Mouse (Mus musculus): ENCODE measurements at regions not wholly inside any gene's neighbourhood (a gene's known extent, or its start where the extent isn't known, plus 50 kb on each side); places are given as distances from the start of the nearest gene placed in this dataset.
"Not testable (repeated sequence)": the region's sequence is repeated elsewhere in the genome, so short reads cannot be mapped to it uniquely, and the experiment has no call there.

DNA sequence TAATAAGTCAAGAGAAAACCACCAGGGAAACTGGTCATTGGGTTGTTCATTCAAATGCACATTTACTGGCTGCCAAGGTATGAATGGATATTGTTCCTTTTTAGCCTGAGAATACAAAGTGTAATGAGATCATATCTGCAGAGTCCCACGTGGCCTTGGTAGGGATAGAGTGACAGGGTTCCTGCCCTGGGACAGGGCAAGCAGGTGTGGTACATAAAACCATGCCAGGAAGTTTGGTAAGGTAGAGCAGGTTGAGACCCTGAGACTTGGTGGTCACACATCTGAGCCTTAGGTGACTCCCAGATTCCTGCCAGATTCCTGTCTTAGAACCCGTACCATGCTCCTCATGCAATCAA is 320.5 kb downstream of the Tm4sf1 start:
- DNase-seq (ENCODE audit: low spot score in 2 of 2) = no peak

DNA sequence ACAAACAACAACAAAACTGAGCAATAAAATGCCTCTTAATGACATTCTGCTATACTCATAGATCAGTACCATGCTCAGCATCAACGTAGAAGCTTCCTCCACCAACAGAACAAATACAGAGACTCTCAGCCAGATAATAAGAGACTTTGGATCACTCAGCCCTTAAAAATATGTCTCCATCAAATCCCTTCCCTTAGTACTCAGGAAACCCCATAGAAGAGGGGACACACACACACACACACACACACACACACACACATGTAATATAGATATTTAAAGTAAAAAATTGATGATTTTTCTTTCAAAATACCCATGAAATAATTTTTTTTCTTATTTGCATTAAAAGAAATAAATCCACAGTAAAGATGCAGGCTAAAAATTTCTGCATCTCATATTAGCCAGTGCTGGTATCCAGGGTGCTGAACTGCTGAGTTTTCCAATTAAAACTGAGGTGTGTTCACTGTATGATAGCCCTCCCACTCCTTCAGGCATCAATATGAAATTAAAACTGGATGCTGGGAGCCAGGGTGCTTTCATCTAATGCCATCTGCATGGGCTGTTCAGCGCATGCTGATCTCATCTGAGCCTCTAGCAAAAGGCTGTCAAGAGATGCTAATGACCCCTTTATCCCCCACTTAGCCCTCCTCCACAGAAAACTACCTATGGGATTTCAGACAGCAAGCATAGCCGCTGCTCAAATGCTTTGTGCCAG is 321.0 kb downstream of the Tm4sf1 start:
- no peak for DNase-seq (ENCODE audit: low spot score in 2 of 2)

GRCm38 (mm10) chr3:56966008-56966407 is 335.8 kb downstream of the Tm4sf1 start:
- DNase-seq (ENCODE audit: low spot score in 2 of 2) = no peak

DNA sequence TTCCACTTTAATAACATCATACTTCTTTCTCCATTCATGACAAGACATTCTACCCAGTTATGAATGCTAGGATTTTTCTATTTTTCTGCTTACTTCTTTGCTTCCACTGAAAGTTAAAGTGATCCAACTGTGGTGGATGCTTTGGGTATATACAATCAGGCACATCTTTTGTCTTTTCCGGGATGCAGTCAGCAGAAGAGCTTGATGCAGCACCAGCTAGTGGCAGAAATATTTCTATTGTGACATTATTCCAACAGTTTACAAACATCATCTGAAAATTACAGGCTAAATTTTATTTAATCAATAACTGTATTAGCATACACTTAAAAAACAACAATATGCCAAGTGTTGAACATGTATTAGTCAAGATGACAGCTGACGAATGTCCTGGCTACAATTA is 336.3 kb downstream of the Tm4sf1 start:
- DNase-seq (ENCODE audit: low spot score in 2 of 2) = no peak

DNA sequence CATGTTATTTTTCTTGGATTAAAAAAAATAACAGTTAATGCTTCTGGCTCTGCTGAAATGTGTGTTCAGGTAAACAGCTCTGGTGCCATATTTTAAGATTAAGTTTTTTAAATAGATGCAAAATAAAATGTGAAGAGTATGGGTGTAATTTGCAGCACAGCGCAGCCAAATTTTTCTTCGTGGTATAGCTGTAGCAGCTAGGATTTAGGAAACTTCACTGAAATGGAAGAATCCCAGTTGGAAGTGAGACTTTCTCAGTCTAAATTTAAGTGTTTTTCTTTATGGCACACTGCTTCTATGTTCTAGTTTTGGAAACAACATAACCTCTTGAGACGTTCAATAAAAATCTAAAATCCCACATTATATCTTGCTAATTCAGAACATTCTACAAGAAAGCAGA is 337.6 kb downstream of the Tm4sf1 start:
- DNase-seq (ENCODE audit: low spot score in 2 of 2) = no peak

DNA sequence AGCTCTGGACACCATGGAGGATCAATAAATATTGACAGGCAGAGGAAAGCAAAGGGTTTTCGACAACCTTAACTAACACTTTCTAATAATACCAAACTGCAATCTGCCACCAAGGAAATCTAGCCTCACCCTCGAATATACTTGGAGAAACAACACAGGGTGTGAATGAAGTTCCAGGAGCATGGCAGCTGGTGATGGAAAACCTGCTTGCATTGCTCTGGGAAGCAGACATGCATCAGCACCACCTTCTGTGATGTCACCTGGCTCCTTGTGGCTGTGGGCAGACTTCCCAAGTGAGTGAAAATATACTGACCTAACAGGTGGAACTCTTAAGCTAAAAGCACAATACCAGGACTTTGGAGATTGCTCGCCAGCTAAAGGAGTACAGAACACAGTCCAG is 338.5 kb downstream of the Tm4sf1 start:
- peak in 1 of 2 experiments; percentile 14 for DNase-seq (ENCODE audit: low spot score in 2 of 2)

- peak; percentile 30 to 53 for DNase-seq (ENCODE audit: low spot score in 2 of 2)
Observed at GRCm38 (mm10) chr3:56962248-56963013, 339.4 kb downstream of the Tm4sf1 start.

GRCm38 (mm10) chr3:56956978-56957377 is 344.8 kb downstream of the Tm4sf1 start:
- DNase-seq (ENCODE audit: low spot score in 2 of 2) = no peak

DNA sequence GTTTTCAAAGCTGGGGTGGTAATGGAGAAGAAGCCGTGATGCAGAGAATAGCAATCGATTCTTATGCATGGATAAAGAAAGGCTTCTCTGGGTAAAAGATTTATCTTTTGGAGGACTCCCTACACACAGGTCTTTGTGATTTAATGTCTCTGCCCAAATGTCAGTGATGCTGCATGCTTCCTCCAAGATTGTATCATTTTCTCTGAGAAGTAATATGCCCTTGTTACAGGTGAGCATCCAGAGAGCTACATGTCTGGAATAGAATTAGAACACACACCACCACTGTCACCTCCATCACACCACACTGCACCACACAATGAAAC is 346.0 kb downstream of the Tm4sf1 start:
- DNase-seq (ENCODE audit: low spot score in 2 of 2) = no peak

- DNase-seq (ENCODE audit: low spot score in 2 of 2) = no peak
Observed at GRCm38 (mm10) chr3:56955098-56955798, 346.5 kb downstream of the Tm4sf1 start.

GRCm38 (mm10) chr3:56942557-56942956 is 359.2 kb downstream of the Tm4sf1 start:
- DNase-seq (ENCODE audit: low spot score in 2 of 2) = not testable (repeated sequence)

- not testable (repeated sequence) for DNase-seq (ENCODE audit: low spot score in 2 of 2)
Observed at GRCm38 (mm10) chr3:56928940-56929339, 372.8 kb downstream of the Tm4sf1 start.

GRCm38 (mm10) chr3:56898491-56898890 is 403.3 kb downstream of the Tm4sf1 start:
- DNase-seq (ENCODE audit: low spot score in 2 of 2) = no peak

DNA sequence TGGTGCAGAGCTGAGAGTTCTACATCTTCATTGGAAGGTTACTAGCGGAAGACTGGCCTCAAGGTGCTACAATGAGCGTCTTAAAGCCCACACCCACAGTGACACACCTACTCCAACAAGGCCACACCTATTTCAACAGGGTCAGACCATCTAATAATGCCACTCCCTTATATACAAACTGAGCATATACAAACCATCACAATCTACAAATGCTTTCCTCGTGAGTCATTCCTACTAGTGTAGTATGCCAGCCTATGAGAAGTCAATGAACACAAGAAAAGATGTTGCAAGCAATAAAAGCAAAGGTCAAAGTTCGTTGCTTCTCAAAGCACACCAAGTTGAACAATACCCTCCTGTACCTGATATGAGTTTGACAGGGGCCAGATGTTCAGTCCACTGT is 424.7 kb downstream of the Tm4sf1 start:
- DNase-seq (ENCODE audit: low spot score in 2 of 2) = no peak

DNA sequence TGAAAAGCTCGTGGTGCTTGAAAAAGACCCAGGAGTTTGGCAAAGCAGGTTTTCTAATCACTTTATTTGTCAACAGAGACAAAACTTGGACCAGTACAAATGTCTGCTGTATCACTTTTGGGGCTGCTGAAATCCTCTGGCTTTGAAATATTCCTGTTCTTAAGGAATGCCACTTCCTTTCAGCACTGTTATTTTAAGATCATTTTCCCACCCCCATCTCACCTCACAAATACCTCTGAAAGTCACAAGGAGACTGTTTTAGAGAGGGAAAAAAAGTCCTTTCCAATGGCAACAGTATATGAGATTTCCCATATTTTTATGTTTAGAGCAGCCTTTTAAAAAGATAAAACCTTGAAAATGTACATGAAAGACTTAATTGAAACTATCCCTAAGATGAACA is 438.2 kb downstream of the Tm4sf1 start:
- DNase-seq (ENCODE audit: low spot score in 2 of 2) = no peak

GRCm38 (mm10) chr3:56859841-56860240 is 441.9 kb downstream of the Tm4sf1 start:
- peak; percentile 4 to 12 for DNase-seq (ENCODE audit: low spot score in 2 of 2)

DNA sequence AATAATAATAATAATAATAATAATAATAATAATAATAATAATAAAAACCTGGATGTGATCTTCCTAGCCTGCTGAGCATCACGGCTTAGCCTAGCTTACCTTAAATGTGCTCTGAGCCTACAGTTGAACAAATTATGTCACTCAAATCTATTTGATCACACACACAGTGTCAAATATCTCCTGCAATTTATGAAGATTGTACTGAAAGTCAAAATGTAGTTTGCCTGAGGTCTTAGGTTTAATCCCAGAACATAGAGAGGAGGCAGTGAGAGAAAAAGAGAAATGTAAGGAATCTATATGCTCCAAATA is 456.4 kb downstream of the Tm4sf1 start:
- DNase-seq (ENCODE audit: low spot score in 2 of 2) = no peak

DNA sequence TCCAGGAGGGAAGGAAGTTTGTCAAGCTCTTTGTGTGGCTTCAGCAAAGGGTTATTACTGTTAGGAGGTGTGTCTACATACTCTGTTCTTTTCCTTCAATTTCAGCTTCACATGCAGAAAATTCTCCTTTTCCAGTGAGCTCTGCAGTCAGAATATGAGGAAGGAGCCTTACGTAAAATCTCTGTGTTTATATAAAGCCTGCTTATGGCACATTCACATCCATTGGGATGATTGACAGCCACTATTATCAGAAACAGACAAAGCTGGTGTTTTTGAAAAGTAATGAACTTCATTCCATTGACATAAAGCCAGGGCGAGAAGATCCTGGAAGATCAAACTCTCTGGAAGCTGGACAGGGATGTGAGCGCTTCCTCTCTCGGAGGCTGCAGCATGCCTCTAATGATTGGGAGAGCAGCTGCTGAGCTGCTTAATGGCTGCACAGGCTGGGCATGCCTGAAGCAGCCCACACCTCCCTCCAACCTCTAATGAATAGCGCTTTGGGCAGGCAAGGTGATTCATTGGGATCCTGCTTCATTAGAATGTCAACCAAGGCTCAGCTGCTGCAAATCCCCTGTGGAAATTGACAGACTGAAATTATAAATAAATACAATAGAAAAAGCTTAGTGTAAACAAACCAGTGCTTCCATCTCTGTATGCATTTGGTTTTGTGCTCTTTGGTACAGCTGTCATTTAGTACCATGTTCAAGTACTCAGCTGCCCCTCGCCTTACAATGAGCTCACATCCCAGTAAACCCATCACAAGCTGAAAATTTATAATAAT is 456.9 kb downstream of the Tm4sf1 start:
- DNase-seq (ENCODE audit: low spot score in 2 of 2) = peak in 1 of 2 experiments; percentile 21

- no peak for DNase-seq (ENCODE audit: low spot score in 2 of 2)
Observed at GRCm38 (mm10) chr3:56837176-56837575, 464.6 kb downstream of the Tm4sf1 start.

- DNase-seq (ENCODE audit: low spot score in 2 of 2) = no peak
Observed at GRCm38 (mm10) chr3:56830315-56831097, 471.3 kb downstream of the Tm4sf1 start.

GRCm38 (mm10) chr3:56824157-56824556 is 477.6 kb downstream of the Tm4sf1 start:
- DNase-seq (ENCODE audit: low spot score in 2 of 2) = no peak
